ENCODE assay signal across 8 mouse cellular contexts in genomic region chr11:51539759-51540282, GRCm38 (mm10). TPM values are rescaled to one million over a fixed set of nuclear protein-coding genes. Genes with fewer than 3 reads are reported as not detected.
DNase-seq lines count a peak whose midpoint lies in the region; ATAC-seq and TF ChIP-seq lines count a peak whose summit lies in the region.

No protein-coding gene starts in this region.

- no peaks in the 10 kb centered on the region for H3K36me3 ChIP-seq in G1E (replicated peaks)
- H3K36me3 ChIP-seq in forebrain, embryonic 16.5 days (ENCODE audit: control insufficient read depth, insufficient read depth), result no peaks in the 10 kb centered on the region

- WGBS in forebrain, embryonic 16.5 days, result 13% methylated on average over 10 of the region's 10 CpGs
- 12% methylated on average over 10 of the region's 10 CpGs for WGBS in olfactory bulb, adult 2 months

- intact Hi-C loops in heart, postnatal 36 days (cut with DNase I), result loop anchor here (1.0 to 5.0 kb wide), 2 partner anchors 42 to 142 kb away; no protein-coding TSS in a partner anchor

- H3K27ac ChIP-seq in forebrain, embryonic 16.5 days (ENCODE audit: low read length), result no peak overlapping the region
- no peak overlapping the region for H3K27ac ChIP-seq in olfactory bulb, adult 2 months (ENCODE audit: insufficient read depth, low read depth, low read length)

- ATAC-seq in G1E (ENCODE audit: extremely low read depth, insufficient number of reproducible peaks, low FRiP score, poor library complexity, severe bottlenecking), result peak; percentile 65; the same call in 1 of the 2 replicates
- ATAC-seq in forebrain, embryonic 16.5 days, result peak; percentile 88

- peaks cover 14% of the 10 kb centered on the region; the same call in 1 of the 2 replicates for H3K27me3 ChIP-seq in G1E (ENCODE audit: insufficient read depth, low read length)
- no peaks in the 10 kb centered on the region; the same call in 1 of the 2 replicates for H3K27me3 ChIP-seq in forebrain, embryonic 16.5 days (replicated peaks; ENCODE audit: control insufficient read depth, insufficient read depth, low read length)

- H3K9me3 ChIP-seq in G1E (replicated peaks), result no peaks in the 10 kb centered on the region
- H3K9me3 ChIP-seq in forebrain, embryonic 16.5 days (ENCODE audit: control insufficient read depth, low read length), result no peaks in the 10 kb centered on the region

- TF ChIP-seq CTCF in G1E (IDR thresholded peaks at IDR 0.05; ENCODE audit: low read depth, low read length), result peak; percentile 85
- TF ChIP-seq CTCF in olfactory bulb, adult 2 months (IDR thresholded peaks at IDR 0.05; ENCODE audit: insufficient read depth, low read depth, low read length), result peak; percentile 72

- H3K4me2 ChIP-seq in forebrain, embryonic 16.5 days (ENCODE audit: low read length), result no peak overlapping the region

- TF ChIP-seq POLR2A in olfactory bulb, adult 2 months (IDR thresholded peaks at IDR 0.05; ENCODE audit: insufficient read depth, low read depth, low read length), result no peak

- DNase-seq in G1E (ENCODE audit: low spot score), result peak; percentile 84
- DNase-seq in cerebellum, adult 18-20 months, result peak; percentile 92
- DNase-seq in heart, postnatal 36 days, result peak; percentile 90 to 97
- peak; percentile 90 to 98 for DNase-seq in layer of hippocampus, adult 18-20 months (ENCODE audit: low spot score in 2 of 2)
- peak; percentile 93 to 96 for DNase-seq in lung, adult 18-20 months
- peak; percentile 84 to 89 for DNase-seq in thymus, adult 18-20 months

- H3K4me3 ChIP-seq in G1E (ENCODE audit: low read depth, low read length), result no peak overlapping the region
- no peak overlapping the region for H3K4me3 ChIP-seq in forebrain, embryonic 16.5 days (replicated peaks; ENCODE audit: low read length)
- no peak overlapping the region for H3K4me3 ChIP-seq in olfactory bulb, adult 2 months (ENCODE audit: insufficient read depth, low read depth, low read length)

- H3K9ac ChIP-seq in forebrain, embryonic 16.5 days (replicated peaks; ENCODE audit: low read depth, low read length), result no peak overlapping the region

- H3K4me1 ChIP-seq in G1E (ENCODE audit: insufficient read depth, low read depth, low read length), result peaks cover 10% of the 10 kb centered on the region; the same call in 1 of the 2 replicates
- no peaks in the 10 kb centered on the region for H3K4me1 ChIP-seq in forebrain, embryonic 16.5 days (replicated peaks; ENCODE audit: control insufficient read depth, insufficient read depth, low read length)
- peaks cover 11% of the 10 kb centered on the region for H3K4me1 ChIP-seq in olfactory bulb, adult 2 months (ENCODE audit: control insufficient read depth, insufficient read depth, low read length)

RNA-seq across cellular contexts. Expression of gene Phykpl, which starts 44.7 kb away (rescaled TPM):
- total RNA-seq in G1E (2014; fragmentation: Nextera tagmentation) (49.2 and 52.0 TPM in 2 replicates), G1E (2017) (46.9 and 49.3 TPM in 2 replicates)
- 11.0 and 12.6 TPM in 2 replicates for polyA plus RNA-seq in G1E (2012)
- polyA plus RNA-seq in forebrain, embryonic 16.5 days (2015; fragmentation: Nextera tagmentation; extraction: Ambion mirVana), result 11.8 and 13.2 TPM in 2 replicates
- total RNA-seq in heart, postnatal 36 days (2021), result 10 to 100 TPM in 1 of 2 experiments, 1 to 10 TPM in 1; 9.8 to 10.2 TPM
- 1 to 10 TPM; 5.4 to 6.5 TPM for total RNA-seq in layer of hippocampus, adult 18-20 months (2021)
- polyA plus RNA-seq in olfactory bulb, adult 2 months (2012; ENCODE audit: insufficient read depth, insufficient read length, low replicate concordance, missing spikeins), result not detected in 2 replicates

Comparison
In these comparisons a context has a peak if more than half of its experiments do, and no peak if none do; other contexts are left out.
1. RNA of gene Phykpl, which starts 44.7 kb away (total RNA-seq): 46.9 to 52.0 TPM in G1E; 9.8 to 10.2 TPM in heart, postnatal 36 days and 5.4 to 6.5 TPM in layer of hippocampus, adult 18-20 months; every median in the first group is over 4 times any median in the second.
2. Peak in every context shown above with its lines, with median percentiles within 50 percentile points of each other: DNase-seq.